Mouse (Mus musculus): Measurements from ENCODE around the gene Mr1. TPM values are rescaled to one million over a fixed set of nuclear protein-coding genes. Genes with fewer than 3 reads are reported as not detected.

The Mr1 gene
- polyA plus RNA-seq, 2 experiments, result 0.37 to 0.52 TPM

DNA sequence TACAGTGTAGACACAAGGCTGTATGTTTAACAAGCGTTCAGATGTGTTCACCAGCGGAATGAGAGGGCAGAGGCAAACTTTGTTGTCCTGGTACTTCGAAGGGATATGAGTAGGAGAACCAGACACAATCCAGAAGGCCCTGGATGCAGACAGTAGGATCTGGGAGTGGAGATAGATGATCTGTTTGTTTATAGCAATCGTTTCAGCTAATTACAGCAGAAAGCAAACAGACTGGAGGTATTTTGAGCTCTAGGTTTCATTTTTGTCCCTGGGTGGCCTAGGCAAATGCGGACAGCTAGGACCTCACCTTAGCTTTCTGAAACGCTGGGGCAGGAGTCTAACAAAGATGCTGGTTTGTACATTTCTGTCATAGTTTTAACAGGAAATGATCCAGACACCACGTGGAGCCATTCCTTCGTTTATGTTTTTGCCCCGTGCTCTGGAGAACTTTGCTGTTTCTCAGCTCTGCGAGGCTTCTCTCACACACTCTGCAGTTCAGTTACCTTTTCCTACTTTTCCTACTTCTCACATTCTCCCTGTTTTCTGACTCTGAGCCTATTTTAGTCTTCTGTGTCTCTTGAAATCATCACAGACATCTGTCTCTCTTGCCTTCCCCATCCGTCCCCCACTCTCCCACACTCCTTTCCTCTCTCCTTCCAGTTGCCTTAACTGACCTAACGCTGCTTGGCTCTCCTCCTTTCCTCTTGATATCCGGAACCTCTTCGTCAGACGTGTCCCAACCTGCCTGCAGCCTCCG is 57.6 kb downstream of the Mr1 start:
- Histone ChIP-seq H3K9me3 (ENCODE audit: control insufficient read depth, low read length) (no peaks in the 10 kb centered on the region), H3K4me3 (ENCODE audit: insufficient read depth in 1 of 2, low read depth in 2 of 2, low read length in 2 of 2) (no peak overlapping the region), H3K9ac (replicated peaks) (no peak overlapping the region), H3K27ac (no peak overlapping the region), H3K4me2 (ENCODE audit: low read depth) (no peak overlapping the region), H3K36me3 (replicated peaks; ENCODE audit: control insufficient read depth, insufficient read depth, low read depth) (no peaks in the 10 kb centered on the region), H3K27me3 (ENCODE audit: control insufficient read depth, insufficient read depth, low read length) (peaks cover 2% of the 10 kb centered on the region), H3K4me1 (replicated peaks; ENCODE audit: control insufficient read depth in 2 of 2, insufficient read depth in 2 of 2, low read length in 1 of 2) (peaks cover 15 to 47% of the 10 kb centered on the region in 2 experiments)
- TF ChIP-seq CTCF (IDR thresholded peaks at IDR 0.05; ENCODE audit: low read depth) (no peak), EP300 (IDR thresholded peaks at IDR 0.05; ENCODE audit: low read depth) (no peak)
- DNase-seq (ENCODE audit: low read depth in 3 of 3, low spot score in 3 of 3) (no peak), ATAC-seq (ENCODE audit: insufficient read depth) (no peak)
- 45% methylated on average over 16 of the region's 16 CpGs for WGBS (ENCODE audit: insufficient replicate concordance)

DNA sequence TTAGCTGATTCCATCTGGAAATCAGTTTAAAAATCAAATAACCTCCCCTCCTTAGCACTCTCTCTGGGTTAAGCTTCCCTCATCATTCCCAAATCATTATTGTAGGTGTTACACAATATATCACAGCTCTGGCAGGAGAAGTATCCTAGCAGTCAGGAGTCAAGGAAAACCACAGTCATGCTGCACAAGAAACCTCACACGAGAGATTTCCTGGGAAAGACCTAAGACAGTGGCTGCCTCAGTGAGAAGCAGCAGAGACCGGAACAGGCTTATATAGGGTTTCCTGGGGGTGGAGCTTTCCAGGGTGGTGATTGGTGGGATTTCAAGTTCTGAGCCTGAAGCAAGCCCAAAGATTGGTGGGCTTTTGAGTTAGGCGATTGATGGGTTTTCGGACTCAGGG is 58.6 kb downstream of the Mr1 start:
- peaks cover 15 to 47% of the 10 kb centered on the region in 2 experiments for H3K4me1 ChIP-seq (replicated peaks; ENCODE audit: control insufficient read depth in 2 of 2, insufficient read depth in 2 of 2, low read length in 1 of 2)

DNA sequence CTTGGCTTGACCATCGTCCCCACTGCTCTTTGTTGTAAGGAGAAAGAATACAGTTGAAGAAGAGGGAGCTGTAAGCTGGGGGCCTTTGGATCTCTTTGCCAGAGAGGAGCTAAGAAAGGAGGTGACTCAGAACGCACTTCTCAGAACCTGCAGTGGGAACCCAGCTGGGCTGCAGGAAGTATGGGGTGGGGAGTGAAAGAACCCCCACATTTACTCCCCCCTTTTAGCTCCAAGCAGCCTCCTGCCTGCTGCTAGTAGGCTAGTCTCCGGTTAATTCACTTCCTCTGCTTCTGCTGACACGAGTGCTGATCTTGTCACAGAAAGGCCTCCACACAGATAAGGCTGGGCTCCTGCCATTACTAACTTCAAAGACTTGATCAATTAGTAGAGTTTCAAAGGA is 59.7 kb downstream of the Mr1 start:
- no peak overlapping the region for H3K4me2 ChIP-seq (ENCODE audit: low read depth)
- TF ChIP-seq EP300 (IDR thresholded peaks at IDR 0.05; ENCODE audit: low read depth), result no peak
- TF ChIP-seq CTCF (IDR thresholded peaks at IDR 0.05; ENCODE audit: low read depth), result no peak
- H3K4me3 ChIP-seq (ENCODE audit: insufficient read depth in 1 of 2, low read depth in 2 of 2, low read length in 2 of 2), result no peak overlapping the region
- no peak overlapping the region for H3K27ac ChIP-seq
- WGBS (ENCODE audit: insufficient replicate concordance), result 10% methylated on average over 4 of the region's 4 CpGs
- peaks cover 17 to 49% of the 10 kb centered on the region in 2 experiments for H3K4me1 ChIP-seq (replicated peaks; ENCODE audit: control insufficient read depth in 2 of 2, insufficient read depth in 2 of 2, low read length in 1 of 2)
- DNase-seq (ENCODE audit: low read depth in 3 of 3, low spot score in 3 of 3), result no peak
- H3K36me3 ChIP-seq (replicated peaks; ENCODE audit: control insufficient read depth, insufficient read depth, low read depth), result no peaks in the 10 kb centered on the region
- peaks cover 17% of the 10 kb centered on the region for H3K27me3 ChIP-seq (ENCODE audit: control insufficient read depth, insufficient read depth, low read length)
- H3K9ac ChIP-seq (replicated peaks), result no peak overlapping the region
- no peaks in the 10 kb centered on the region for H3K9me3 ChIP-seq (ENCODE audit: control insufficient read depth, low read length)
- no peak for ATAC-seq (ENCODE audit: insufficient read depth)

More for the DNA sequence above, 58.6 kb downstream of the Mr1 start:
- Histone ChIP-seq H3K4me3 (ENCODE audit: insufficient read depth in 1 of 2, low read depth in 2 of 2, low read length in 2 of 2) (no peak overlapping the region), H3K27me3 (ENCODE audit: control insufficient read depth, insufficient read depth, low read length) (peaks cover 10% of the 10 kb centered on the region), H3K9me3 (ENCODE audit: control insufficient read depth, low read length) (no peaks in the 10 kb centered on the region), H3K27ac (no peak overlapping the region), H3K4me2 (ENCODE audit: low read depth) (no peak overlapping the region), H3K9ac (replicated peaks) (no peak overlapping the region), H3K36me3 (replicated peaks; ENCODE audit: control insufficient read depth, insufficient read depth, low read depth) (no peaks in the 10 kb centered on the region)
- ATAC-seq (ENCODE audit: insufficient read depth), result no peak
- TF ChIP-seq CTCF (IDR thresholded peaks at IDR 0.05; ENCODE audit: low read depth), result no peak
- TF ChIP-seq EP300 (IDR thresholded peaks at IDR 0.05; ENCODE audit: low read depth), result no peak
- DNase-seq (ENCODE audit: low read depth in 3 of 3, low spot score in 3 of 3), result no peak
- 63% methylated on average over 4 of the region's 4 CpGs for WGBS (ENCODE audit: insufficient replicate concordance)

DNA sequence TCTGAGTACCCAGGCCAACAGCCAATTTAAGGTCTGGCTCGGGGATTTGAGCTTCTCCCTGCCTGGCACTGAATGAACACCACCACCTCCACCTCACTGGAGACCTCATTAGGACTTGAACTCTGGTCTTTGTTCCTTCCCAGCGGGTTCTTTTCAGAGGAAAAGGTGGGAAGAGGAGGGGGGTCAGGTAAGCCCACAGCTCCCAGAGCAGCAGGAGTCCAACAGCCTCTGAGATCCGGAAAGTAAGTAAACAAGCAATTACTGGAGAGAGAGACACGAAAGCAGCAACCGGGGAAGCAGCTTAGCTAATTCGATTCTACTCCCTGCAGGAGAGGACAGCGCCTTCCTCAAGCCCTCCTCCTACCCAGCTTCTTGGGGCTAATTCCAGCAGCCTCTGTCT is 60.2 kb downstream of the Mr1 start:
- ATAC-seq (ENCODE audit: insufficient read depth) (no peak), DNase-seq (ENCODE audit: low read depth in 3 of 3, low spot score in 3 of 3) (no peak)
- no peak for TF ChIP-seq CTCF (IDR thresholded peaks at IDR 0.05; ENCODE audit: low read depth)
- no peak for TF ChIP-seq EP300 (IDR thresholded peaks at IDR 0.05; ENCODE audit: low read depth)
- no peak overlapping the region for H3K9ac ChIP-seq (replicated peaks)
- no peaks in the 10 kb centered on the region for H3K9me3 ChIP-seq (ENCODE audit: control insufficient read depth, low read length)
- H3K36me3 ChIP-seq (replicated peaks; ENCODE audit: control insufficient read depth, insufficient read depth, low read depth), result no peaks in the 10 kb centered on the region
- H3K4me3 ChIP-seq (ENCODE audit: insufficient read depth in 1 of 2, low read depth in 2 of 2, low read length in 2 of 2), result no peak overlapping the region
- H3K27ac ChIP-seq, result no peak overlapping the region
- peaks cover 20% of the 10 kb centered on the region for H3K27me3 ChIP-seq (ENCODE audit: control insufficient read depth, insufficient read depth, low read length)
- H3K4me2 ChIP-seq (ENCODE audit: low read depth), result no peak overlapping the region
- peaks cover 17 to 45% of the 10 kb centered on the region in 2 experiments for H3K4me1 ChIP-seq (replicated peaks; ENCODE audit: control insufficient read depth in 2 of 2, insufficient read depth in 2 of 2, low read length in 1 of 2)
- 31% methylated on average over 7 of the region's 7 CpGs for WGBS (ENCODE audit: insufficient replicate concordance)

DNA sequence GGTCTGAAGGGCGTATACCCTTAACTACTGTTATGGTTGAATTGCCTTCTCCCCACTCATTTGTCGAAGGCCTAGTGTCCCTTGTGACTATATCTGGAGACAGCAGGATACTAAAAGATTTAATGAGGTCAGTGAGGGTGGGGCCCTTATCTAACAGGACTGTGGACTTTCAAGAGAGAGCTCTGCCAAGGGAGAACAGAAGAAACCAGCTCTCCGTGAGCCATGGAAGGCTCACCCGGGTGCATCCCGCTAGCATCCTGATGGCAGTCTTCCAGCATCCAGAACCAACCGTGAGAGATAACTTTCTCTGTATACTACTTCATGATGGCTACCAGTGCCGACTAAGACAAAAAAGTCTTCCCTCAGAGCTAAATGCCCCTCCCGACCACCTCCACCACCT is 61.8 kb downstream of the Mr1 start:
- Histone ChIP-seq H3K27ac (no peak overlapping the region), H3K27me3 (ENCODE audit: control insufficient read depth, insufficient read depth, low read length) (peaks cover 20% of the 10 kb centered on the region), H3K4me1 (replicated peaks; ENCODE audit: control insufficient read depth in 2 of 2, insufficient read depth in 2 of 2, low read length in 1 of 2) (peaks cover 17 to 45% of the 10 kb centered on the region in 2 experiments), H3K36me3 (replicated peaks; ENCODE audit: control insufficient read depth, insufficient read depth, low read depth) (no peaks in the 10 kb centered on the region), H3K9me3 (ENCODE audit: control insufficient read depth, low read length) (no peaks in the 10 kb centered on the region), H3K4me3 (ENCODE audit: insufficient read depth in 1 of 2, low read depth in 2 of 2, low read length in 2 of 2) (no peak overlapping the region), H3K4me2 (ENCODE audit: low read depth) (no peak overlapping the region), H3K9ac (replicated peaks) (no peak overlapping the region)
- ATAC-seq (ENCODE audit: insufficient read depth), result no peak
- no peak for DNase-seq (ENCODE audit: low read depth in 3 of 3, low spot score in 3 of 3)
- no peak for TF ChIP-seq EP300 (IDR thresholded peaks at IDR 0.05; ENCODE audit: low read depth)
- no peak for TF ChIP-seq CTCF (IDR thresholded peaks at IDR 0.05; ENCODE audit: low read depth)
- WGBS (ENCODE audit: insufficient replicate concordance), result 46% methylated on average over 8 of the region's 8 CpGs
